Mouse (Mus musculus) lung, embryonic 16.5 days (tissue): ENCODE measurements at regions not wholly inside any gene's neighbourhood (a gene's known extent, or its start where the extent isn't known, plus 50 kb on each side); places are given as distances from the start of the nearest gene placed in this dataset.

Source experiments
- ATAC-seq: fragments of 200-750 bp; cut with Nextera tagmentation; 2 replicates; pipeline ENCODE4 v1.8.0; 2017; ENCODE audit warnings: low read depth, mild to moderate bottlenecking, moderate library complexity
- H3K27ac ChIP-seq: fragments of 300-500 bp; sonication (generic); 2 replicates; pipeline ENCODE4 v1.5.1; 2014; ENCODE audit warnings: mild to moderate bottlenecking, control low read depth, low read length
- H3K27me3 ChIP-seq: fragments of 300-500 bp; sonication (generic); 2 replicates; pipeline ENCODE4 v1.6.1; 2014; ENCODE audit warnings: low read depth, low read length, mixed read lengths; ENCODE audit not compliant: control insufficient read depth, insufficient read depth
- H3K36me3 ChIP-seq: fragments of 300-500 bp; sonication (generic); 2 replicates; pipeline ENCODE4 v1.6.1; 2014; ENCODE audit warnings: low read length; ENCODE audit not compliant: control insufficient read depth, insufficient read depth
- H3K4me1 ChIP-seq: fragments of 300-500 bp; sonication (generic); replicated peaks from 2 replicates; pipeline ENCODE4 v1.6.1; 2014; ENCODE audit warnings: low read length, mixed read lengths; ENCODE audit not compliant: control insufficient read depth, insufficient read depth
- H3K4me2 ChIP-seq: fragments of 300-500 bp; sonication (generic); 2 replicates; pipeline ENCODE4 v1.6.1; 2014; ENCODE audit warnings: low read depth, low read length, control low read depth
- H3K4me3 ChIP-seq: fragments of 300-500 bp; sonication (generic); 2 replicates; pipeline ENCODE4 v1.5.1; 2014; ENCODE audit warnings: mild to moderate bottlenecking, low read length, control low read depth
- H3K9ac ChIP-seq: fragments of 300-500 bp; sonication (generic); 2 replicates; pipeline ENCODE4 v1.6.1; 2014; ENCODE audit warnings: low read length, control low read depth
- H3K9me3 ChIP-seq: fragments of 300-500 bp; sonication (generic); 2 replicates; pipeline ENCODE4 v1.6.1; 2016; ENCODE audit warnings: low read length; ENCODE audit not compliant: control insufficient read depth
- WGBS: fragments of 180-500 bp; shearing (Covaris S2); extraction: QIAGEN DNeasy Blood & Tissue Kit; methylation state at CpG from one replicate; pipeline ENCODE4 v1.1.7; 2014; 5-methylcytosine and 5-hydroxymethylcytosine counted together

DNA sequence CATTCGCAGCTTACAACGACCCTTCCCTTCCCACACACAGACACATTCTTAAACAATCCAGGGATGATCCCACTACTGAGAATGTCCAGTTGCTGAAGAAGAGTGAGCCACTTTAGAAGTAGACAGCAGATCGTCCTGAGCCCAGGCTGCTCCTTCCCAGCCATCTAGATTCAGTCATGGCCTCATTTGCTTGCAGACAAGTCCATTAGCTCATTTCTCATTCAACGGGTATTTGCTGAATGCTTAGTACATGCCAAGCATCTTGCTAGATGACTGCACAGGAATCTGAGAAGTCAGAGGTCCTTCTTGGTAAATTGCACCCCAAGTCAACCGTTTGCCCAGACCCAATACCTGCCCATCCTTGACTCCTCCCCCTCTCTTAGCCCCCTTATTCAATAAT, 57.8 kb downstream of the Ier5 start:
- Histone ChIP-seq H3K4me1 (peaks cover 12% of the 10 kb centered on the region), H3K9ac (no peak overlapping the region), H3K9me3 (no peaks in the 10 kb centered on the region), H3K27me3 (no peaks in the 10 kb centered on the region), H3K4me3 (no peak overlapping the region), H3K27ac (no peak overlapping the region), H3K36me3 (no peaks in the 10 kb centered on the region), H3K4me2 (no peak overlapping the region)
- 54% methylated on average over 5 of the region's 5 CpGs for WGBS
- ATAC-seq = no peak

DNA sequence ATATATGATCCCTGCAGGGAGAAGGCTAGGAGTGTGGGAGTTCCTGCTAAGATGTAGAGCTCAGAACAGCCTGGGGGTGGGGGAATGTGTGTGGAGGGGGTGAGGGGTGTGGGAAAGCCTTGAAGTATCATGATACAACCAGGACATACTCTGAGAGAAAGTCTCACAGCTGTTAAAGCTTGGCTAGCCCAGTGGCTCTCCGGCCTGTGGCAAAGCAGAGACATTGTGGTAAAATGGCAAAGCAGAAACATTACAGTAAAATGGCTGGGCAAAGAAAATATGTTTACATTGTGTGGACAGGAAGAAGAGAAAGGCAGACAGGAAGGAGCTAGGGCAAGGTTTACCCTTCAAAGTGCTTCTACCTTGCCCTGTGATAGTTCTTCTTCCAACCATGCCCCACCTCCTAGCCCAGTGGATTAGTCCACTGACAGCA, 58.5 kb downstream of the Ier5 start:
- Histone ChIP-seq H3K27me3 (no peaks in the 10 kb centered on the region), H3K9ac (no peak overlapping the region), H3K4me3 (no peak overlapping the region), H3K4me2 (no peak overlapping the region), H3K9me3 (no peaks in the 10 kb centered on the region), H3K27ac (peak overlapping the region; percentile 53), H3K36me3 (no peaks in the 10 kb centered on the region), H3K4me1 (peaks cover 12% of the 10 kb centered on the region)
- no peak; the same call in 1 of the 2 replicates for ATAC-seq
- 60% methylated on average over 1 of the region's 1 CpGs for WGBS

DNA sequence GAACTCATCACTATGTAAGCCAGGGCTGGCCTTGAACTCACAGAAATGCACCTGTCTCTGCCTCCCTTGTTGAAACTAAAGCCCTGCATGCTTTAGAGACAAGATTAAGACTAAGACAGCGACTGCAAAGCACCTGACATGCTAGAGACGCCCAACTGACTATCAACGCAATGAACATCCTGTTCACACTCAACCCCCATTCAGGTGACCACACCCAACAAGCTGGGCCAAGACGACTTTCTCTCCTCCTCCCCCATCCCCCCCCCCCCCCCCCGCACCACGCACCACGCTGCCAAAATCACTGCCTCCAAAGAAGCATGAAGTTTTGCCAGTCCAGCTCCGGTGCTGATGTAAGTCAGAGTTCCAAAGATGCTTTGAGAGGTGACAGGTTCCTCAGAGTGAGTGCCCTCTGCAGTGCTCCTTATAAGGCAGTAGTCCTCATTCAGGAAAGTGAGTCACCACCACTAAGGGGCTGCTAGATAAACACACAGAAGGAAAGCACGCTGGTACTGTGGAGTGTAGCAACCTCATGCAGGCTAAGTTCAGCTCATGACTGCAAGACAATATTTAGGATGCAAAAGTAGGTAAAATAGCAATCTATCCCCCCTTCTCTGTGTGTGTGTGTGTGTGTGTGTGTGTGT, 59.2 kb downstream of the Ier5 start:
- no peak overlapping the region for H3K4me3 ChIP-seq
- H3K27ac ChIP-seq = peak overlapping the region; percentile 21; the same call in 1 of the 2 replicates
- no peaks in the 10 kb centered on the region for H3K9me3 ChIP-seq
- H3K4me2 ChIP-seq = no peak overlapping the region
- no peaks in the 10 kb centered on the region for H3K27me3 ChIP-seq
- no peaks in the 10 kb centered on the region for H3K36me3 ChIP-seq
- WGBS = 27% methylated on average over 9 of the region's 9 CpGs
- peaks cover 12% of the 10 kb centered on the region for H3K4me1 ChIP-seq
- peak; percentile 82 for ATAC-seq
- no peak overlapping the region for H3K9ac ChIP-seq

DNA sequence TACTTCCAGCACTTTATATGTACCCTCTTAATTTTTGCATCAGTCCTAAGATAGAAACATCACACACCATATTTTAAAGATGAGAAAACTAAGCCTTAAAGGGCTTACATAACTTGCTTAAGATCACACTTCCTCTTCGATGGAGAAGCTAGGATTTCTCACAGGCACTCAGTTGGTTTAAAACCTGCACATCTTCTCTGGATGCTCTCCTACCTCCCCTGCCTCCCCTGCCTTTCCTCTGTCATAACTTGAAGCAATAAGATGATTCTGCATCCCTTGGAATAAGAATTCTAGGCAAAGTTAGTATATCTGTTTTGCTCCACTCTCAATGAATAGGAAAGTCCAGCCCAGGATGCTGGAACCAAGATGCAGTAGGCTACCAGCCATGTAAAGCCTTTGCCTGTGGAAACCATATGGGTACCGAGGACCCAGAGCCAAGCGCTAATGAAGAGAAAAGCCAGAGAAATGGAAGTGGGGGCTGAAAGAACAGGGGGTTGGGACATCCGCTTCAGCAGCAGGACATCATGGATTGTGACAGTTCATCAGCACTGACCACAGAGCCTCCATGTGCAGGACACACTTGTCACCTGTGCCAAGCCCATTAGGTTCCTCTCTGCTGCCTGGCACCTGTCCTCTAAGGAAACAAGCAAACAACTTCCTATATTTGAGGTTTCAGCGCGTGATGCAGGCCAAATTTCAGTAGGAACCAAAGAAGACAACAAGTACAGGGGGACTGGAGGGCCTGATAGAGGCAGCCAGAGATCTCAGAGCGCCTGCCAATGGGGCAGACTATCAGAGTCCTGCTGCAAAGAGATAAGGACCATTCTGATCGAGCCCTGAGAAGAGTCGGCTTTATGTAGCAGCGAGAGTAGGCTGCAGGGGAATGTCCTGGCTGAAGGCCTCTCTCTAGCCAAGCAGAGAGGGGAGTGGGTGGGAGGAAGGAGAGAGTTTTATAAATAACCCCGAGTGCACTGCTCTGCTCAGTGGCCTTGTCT, 60.5 kb downstream of the Ier5 start:
- peaks cover 12% of the 10 kb centered on the region for H3K4me1 ChIP-seq
- no peaks in the 10 kb centered on the region for H3K9me3 ChIP-seq
- no peak overlapping the region for H3K4me2 ChIP-seq
- WGBS = 52% methylated on average over 11 of the region's 11 CpGs
- no peak overlapping the region for H3K4me3 ChIP-seq
- no peaks in the 10 kb centered on the region for H3K27me3 ChIP-seq
- H3K27ac ChIP-seq = no peak overlapping the region
- peak; percentile 34; the same call in 1 of the 2 replicates for ATAC-seq
- H3K36me3 ChIP-seq = no peaks in the 10 kb centered on the region
- H3K9ac ChIP-seq = no peak overlapping the region

DNA sequence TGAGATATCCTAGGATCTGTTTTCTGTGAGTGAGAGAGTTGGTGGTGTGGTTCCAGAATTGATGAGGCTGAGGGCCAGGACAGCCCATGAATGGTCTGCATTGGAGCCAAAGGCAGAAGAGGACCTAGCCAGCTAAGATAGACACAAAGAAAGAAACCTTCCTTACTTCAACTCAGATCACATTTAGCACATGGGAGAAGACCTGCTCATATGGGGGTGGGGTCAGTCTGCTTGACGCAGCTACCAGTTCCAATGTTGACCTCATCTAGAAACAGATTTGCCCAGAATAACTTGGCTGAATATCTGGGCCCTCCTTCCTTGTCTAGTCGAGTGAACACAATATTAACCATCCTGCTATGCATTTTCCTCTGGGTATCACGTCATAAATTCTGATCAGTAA, 62.0 kb downstream of the Ier5 start:
- H3K9me3 ChIP-seq = no peaks in the 10 kb centered on the region
- H3K27ac ChIP-seq = no peak overlapping the region
- 71% methylated on average over 3 of the region's 3 CpGs for WGBS
- no peak overlapping the region for H3K4me2 ChIP-seq
- no peak for ATAC-seq
- no peak overlapping the region for H3K4me3 ChIP-seq
- no peaks in the 10 kb centered on the region for H3K36me3 ChIP-seq
- H3K9ac ChIP-seq = no peak overlapping the region
- peaks cover 12% of the 10 kb centered on the region for H3K4me1 ChIP-seq
- H3K27me3 ChIP-seq = no peaks in the 10 kb centered on the region

DNA sequence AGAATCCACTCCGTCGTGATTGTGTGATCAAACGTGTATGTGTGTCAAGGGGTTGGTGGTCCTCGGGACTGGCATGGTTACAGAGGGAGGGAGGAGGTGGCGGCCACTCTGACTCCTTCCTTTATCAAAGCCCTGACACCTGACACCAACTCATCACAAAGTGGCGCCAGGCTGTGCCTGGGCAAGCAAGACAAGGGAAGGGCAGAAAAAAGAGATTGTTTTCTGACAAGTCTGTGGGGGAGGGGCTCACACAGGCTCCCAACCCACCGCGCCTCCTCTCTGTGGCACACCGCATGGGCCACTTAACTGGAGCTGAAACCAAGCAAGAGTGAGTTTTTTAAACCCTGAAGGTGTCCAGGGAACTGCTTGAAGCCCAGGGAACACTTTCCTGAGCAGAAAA, 68.5 kb downstream of the Ier5 start:
- no peak overlapping the region for H3K9ac ChIP-seq
- no peaks in the 10 kb centered on the region for H3K27me3 ChIP-seq
- no peak for ATAC-seq
- no peaks in the 10 kb centered on the region for H3K9me3 ChIP-seq
- H3K27ac ChIP-seq = no peak overlapping the region
- no peak overlapping the region for H3K4me3 ChIP-seq
- no peaks in the 10 kb centered on the region for H3K36me3 ChIP-seq
- H3K4me1 ChIP-seq = peaks cover 10% of the 10 kb centered on the region; the same call in 1 of the 2 replicates
- WGBS = 20% methylated on average over 9 of the region's 9 CpGs
- no peak overlapping the region for H3K4me2 ChIP-seq

DNA sequence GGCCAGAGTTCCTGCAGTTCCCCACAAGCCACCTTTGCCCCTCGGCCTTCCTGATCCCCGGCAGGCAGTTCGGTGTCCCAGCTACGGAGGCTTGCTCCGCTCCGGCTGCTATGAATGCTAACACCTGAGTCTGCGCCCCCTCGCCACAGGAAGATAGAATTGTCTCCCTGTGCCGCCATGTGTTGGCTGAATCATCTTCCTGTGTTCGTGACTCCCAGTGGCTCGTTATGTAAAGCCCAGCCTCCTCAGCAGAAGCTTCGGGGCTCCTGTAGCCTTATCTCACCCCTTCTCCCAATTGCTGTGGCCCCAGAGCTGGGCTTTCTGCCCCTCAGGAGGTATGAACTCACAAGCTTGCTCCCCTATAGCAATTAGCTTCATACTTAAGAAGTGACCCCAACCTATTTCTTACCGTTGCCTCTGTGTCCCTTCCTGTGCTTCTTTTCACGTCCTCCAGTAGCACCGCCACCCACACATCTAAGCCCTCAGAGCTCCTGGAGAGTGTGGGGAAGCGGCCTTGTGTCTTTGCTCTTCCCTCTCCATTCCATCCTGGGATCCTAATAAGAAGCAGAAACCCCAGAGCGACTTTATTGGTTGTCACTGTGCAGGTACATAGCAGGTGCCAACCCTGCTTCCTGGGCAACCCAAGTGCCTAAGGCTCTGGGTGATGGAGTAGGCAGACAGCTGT, 70.1 kb downstream of the Ier5 start:
- H3K36me3 ChIP-seq = no peaks in the 10 kb centered on the region
- no peak overlapping the region for H3K9ac ChIP-seq
- peak overlapping the region; percentile 18; the same call in 1 of the 2 replicates for H3K4me2 ChIP-seq
- peaks cover 10% of the 10 kb centered on the region; the same call in 1 of the 2 replicates for H3K4me1 ChIP-seq
- ATAC-seq = no peak
- no peaks in the 10 kb centered on the region for H3K27me3 ChIP-seq
- no peaks in the 10 kb centered on the region for H3K9me3 ChIP-seq
- H3K4me3 ChIP-seq = no peak overlapping the region
- 54% methylated on average over 17 of the region's 17 CpGs for WGBS
- no peak overlapping the region for H3K27ac ChIP-seq

DNA sequence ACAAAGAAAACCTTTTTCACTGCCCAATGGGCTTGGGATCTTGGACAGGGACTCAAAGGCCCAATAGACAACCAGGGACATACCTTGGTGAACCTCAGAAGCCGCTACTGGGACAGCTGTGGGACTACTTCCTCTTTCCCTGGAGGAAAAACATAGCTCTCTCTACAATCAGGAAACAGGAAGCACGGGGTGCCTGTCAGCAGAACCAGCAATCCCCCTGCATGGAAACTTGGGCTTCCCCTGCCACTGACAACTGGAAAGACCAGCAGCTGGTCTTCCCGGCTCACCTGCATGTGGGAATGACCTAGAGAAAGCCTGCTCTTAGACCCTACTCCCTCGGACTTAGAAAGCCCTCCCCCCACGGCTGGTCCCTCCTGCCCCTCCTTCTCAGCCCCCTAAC, 70.7 kb downstream of the Ier5 start:
- no peak overlapping the region for H3K9ac ChIP-seq
- H3K36me3 ChIP-seq = no peaks in the 10 kb centered on the region
- no peaks in the 10 kb centered on the region for H3K9me3 ChIP-seq
- H3K4me3 ChIP-seq = peak overlapping the region; percentile 16; the same call in 1 of the 2 replicates
- peak overlapping the region; percentile 18; the same call in 1 of the 2 replicates for H3K4me2 ChIP-seq
- WGBS = 29% methylated on average over 5 of the region's 5 CpGs
- no peaks in the 10 kb centered on the region for H3K27me3 ChIP-seq
- ATAC-seq = peak; percentile 37; the same call in 1 of the 2 replicates
- no peak overlapping the region for H3K27ac ChIP-seq
- peaks cover 10% of the 10 kb centered on the region; the same call in 1 of the 2 replicates for H3K4me1 ChIP-seq

DNA sequence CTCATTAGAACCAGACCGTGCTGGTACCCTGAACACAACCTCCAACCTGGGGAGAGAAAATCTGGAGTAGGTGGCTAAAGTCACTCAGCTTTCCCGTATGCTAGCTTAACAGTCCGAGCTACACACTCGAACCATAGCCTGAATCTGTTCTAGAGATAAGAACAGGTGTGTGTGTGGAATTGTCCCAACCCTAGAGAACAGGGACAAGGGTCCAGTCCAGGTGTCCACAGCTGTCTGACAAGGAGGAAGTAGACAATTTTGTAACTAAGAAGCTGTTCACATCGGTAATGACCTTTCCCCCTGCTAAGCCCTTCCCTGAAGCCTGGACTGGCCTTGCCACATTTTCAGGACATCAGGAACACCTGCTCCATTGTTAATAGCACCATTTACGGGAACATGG, 71.3 kb downstream of the Ier5 start:
- H3K27me3 ChIP-seq = no peaks in the 10 kb centered on the region
- no peaks in the 10 kb centered on the region for H3K9me3 ChIP-seq
- WGBS = 48% methylated on average over 6 of the region's 6 CpGs
- no peaks in the 10 kb centered on the region for H3K36me3 ChIP-seq
- H3K4me1 ChIP-seq = peaks cover 10% of the 10 kb centered on the region; the same call in 1 of the 2 replicates
- no peak overlapping the region for H3K4me2 ChIP-seq
- H3K4me3 ChIP-seq = no peak overlapping the region
- H3K9ac ChIP-seq = no peak overlapping the region
- ATAC-seq = no peak
- no peak overlapping the region for H3K27ac ChIP-seq
